Mouse (Mus musculus) liver, postnatal 0 days (tissue): Measurements from ENCODE around the gene Cmtr1.

Experiments
- CTCF ChIP-seq: sonication (generic); IDR thresholded peaks from 2 replicates; pipeline ENCODE4 v1.5.1; 2016; ENCODE audit warnings: antibody characterized with exemption, low read depth
- EP300 ChIP-seq: IDR thresholded peaks from 2 replicates; pipeline ENCODE4 v1.6.1; 2016; ENCODE audit warnings: antibody characterized with exemption, low read depth, mild to moderate bottlenecking

DNA sequence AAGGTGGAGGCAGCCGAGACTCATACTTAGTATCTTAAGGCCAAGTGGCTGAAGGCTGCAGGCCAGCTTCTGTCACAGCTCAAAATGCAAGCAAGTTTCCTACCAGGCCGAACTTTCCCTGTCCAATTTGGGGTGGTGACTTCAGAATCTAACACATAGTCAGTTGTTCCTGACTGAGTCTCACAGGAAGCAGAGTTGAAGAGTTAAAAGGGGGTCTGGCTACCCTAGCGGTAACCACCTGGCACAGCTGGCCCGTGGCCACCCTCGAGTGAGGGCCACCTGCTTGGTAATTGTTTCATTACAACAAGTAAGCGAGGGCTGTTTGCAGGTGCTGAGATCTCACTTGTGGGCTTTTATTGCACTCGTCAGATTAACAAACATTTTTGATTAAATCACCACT is 52.2 kb downstream of the Cmtr1 start:
- TF ChIP-seq CTCF, result no peak
- TF ChIP-seq EP300, result no peak
